Mouse (Mus musculus) spleen, adult 2 months (tissue): ENCODE results near the gene Tshb. TPM values are rescaled to one million over a fixed set of nuclear protein-coding genes. Genes with fewer than 3 reads are reported as not detected.

Experiments used
- DNase-seq, 2 experiments: peaks; one replicate each; pipeline versions ENCODE4 v3.0.0 to v3.0.0-alpha.2; 2012 to 2021; ENCODE audit warnings: low spot score in 2 of 2, low read depth in 1 of 2
- H3K27ac ChIP-seq: fragments of 200-500 bp; 2 replicates; pipeline ENCODE4 v1.5.1; 2012; ENCODE audit warnings: low read length, inconsistent platforms; ENCODE audit not compliant: insufficient read depth
- H3K27me3 ChIP-seq: fragments of 200-500 bp; 2 replicates; pipeline ENCODE4 v1.6.1; 2012; ENCODE audit warnings: mild to moderate bottlenecking, moderate library complexity, low read length, inconsistent platforms; ENCODE audit not compliant: control insufficient read depth, insufficient read depth
- H3K36me3 ChIP-seq: fragments of 200-500 bp; 2 replicates; pipeline ENCODE4 v1.6.1; 2012; ENCODE audit warnings: mild to moderate bottlenecking, low read length, inconsistent platforms; ENCODE audit not compliant: control insufficient read depth, insufficient read depth
- H3K4me1 ChIP-seq: fragments of 200-500 bp; 2 replicates; pipeline ENCODE4 v1.6.1; 2011; ENCODE audit warnings: inconsistent platforms; ENCODE audit not compliant: control insufficient read depth, insufficient read depth, insufficient read length
- H3K4me3 ChIP-seq: fragments of 200-500 bp; 2 replicates; pipeline ENCODE4 v1.5.1; 2011; ENCODE audit warnings: mild to moderate bottlenecking, inconsistent platforms; ENCODE audit not compliant: insufficient read depth, insufficient read length; ENCODE audit errors: extremely low read depth
- CTCF ChIP-seq: fragments of 200-500 bp; IDR thresholded peaks from 2 replicates; pipeline ENCODE4 v1.5.1; 2011; ENCODE audit warnings: mild to moderate bottlenecking, inconsistent platforms; ENCODE audit not compliant: insufficient read depth, insufficient read length, insufficient replicate concordance; ENCODE audit errors: extremely low read depth
- POLR2A ChIP-seq: fragments of 200-500 bp; IDR thresholded peaks from 2 replicates; pipeline ENCODE4 v1.6.1; 2011; ENCODE audit warnings: low read depth, low read length, inconsistent platforms
- WGBS: fragments of 180-500 bp; shearing (Covaris S2); methylation state at CpG from one replicate; pipeline ENCODE4 v1.1.7; 2018; 5-methylcytosine and 5-hydroxymethylcytosine counted together
- polyA plus RNA-seq: library from polyadenylated mRNA; depleted of rRNA; stranded (reverse); fragments of >200 nt; gene quantifications from 2 replicates; pipeline ENCODE4 v1.2.3, GENCODE M21; 2012

Gene Tshb
- polyA plus RNA-seq, 1 experiment, result not detected

DNA sequence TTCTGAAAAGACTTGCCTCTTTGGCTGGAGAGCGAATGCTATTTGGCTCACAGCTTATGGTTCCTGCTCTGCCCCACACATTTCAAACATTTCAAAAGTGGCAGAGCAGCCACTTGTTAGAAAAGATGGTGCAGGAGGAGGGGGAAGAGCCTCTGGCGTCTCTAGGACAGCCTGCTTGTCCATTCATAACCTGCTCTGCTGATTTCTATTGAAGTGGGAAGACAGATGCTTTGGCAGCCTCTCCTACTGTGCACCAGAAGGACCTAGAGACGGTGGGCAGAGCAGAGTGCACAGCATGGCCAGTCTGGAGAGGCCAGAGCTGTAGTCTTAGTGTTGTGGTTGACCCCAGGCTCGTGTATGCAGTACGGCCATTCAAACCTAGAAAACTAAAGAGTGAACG lies 43.6 kb downstream of the Tshb start:
- 59% methylated on average over 6 of the region's 6 CpGs for WGBS
- Histone ChIP-seq H3K4me3 (no peak overlapping the region), H3K27me3 (no peaks in the 10 kb centered on the region), H3K36me3 (no peaks in the 10 kb centered on the region), H3K4me1 (peaks cover 15% of the 10 kb centered on the region; the same call in 1 of the 2 replicates), H3K27ac (no peak overlapping the region)
- no peak for DNase-seq
- TF ChIP-seq CTCF, result no peak
- TF ChIP-seq POLR2A, result no peak

DNA sequence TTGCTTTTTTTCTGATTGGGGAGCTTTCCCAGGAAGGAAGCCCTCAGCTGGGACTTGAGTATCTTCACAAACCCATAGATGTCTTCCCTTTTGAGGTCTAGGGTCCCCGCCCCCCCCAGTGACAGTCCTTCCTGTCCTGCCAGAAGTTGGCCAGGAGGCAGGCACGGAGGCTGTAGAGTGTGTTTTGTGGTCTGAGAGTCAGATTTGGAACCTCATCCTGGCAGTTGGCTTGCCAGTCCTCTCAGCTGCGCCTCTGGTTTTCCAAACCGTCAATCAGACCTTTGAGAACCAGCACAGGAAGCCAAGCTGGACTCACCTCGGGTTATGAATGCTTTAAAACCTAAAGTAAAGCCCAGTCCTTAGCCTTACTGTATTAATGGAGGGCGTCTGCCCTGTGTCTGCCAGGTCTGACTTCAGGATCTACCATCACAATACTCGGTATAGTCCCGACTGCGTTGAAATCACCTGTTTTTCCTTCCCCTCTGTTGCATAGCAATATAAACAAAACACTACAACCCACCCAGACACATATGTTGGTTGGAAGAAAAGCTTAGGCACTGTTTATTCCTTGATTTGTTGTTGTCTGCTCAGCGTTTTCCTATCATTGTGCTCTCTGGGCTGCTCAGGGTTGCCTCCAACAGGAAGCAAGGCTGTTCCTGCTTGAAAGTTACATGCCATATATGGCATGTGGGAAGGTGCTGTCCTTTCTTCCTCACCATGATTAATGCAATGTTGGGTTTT lies 44.2 kb downstream of the Tshb start:
- H3K27ac ChIP-seq, result peak overlapping the region; percentile 30; the same call in 1 of the 2 replicates
- H3K4me3 ChIP-seq, result no peak overlapping the region
- TF ChIP-seq POLR2A, result no peak
- TF ChIP-seq CTCF, result no peak
- H3K36me3 ChIP-seq, result no peaks in the 10 kb centered on the region
- no peaks in the 10 kb centered on the region for H3K27me3 ChIP-seq
- no peak for DNase-seq
- 16% methylated on average over 10 of the region's 10 CpGs for WGBS
- peaks cover 20% of the 10 kb centered on the region; the same call in 1 of the 2 replicates for H3K4me1 ChIP-seq

DNA sequence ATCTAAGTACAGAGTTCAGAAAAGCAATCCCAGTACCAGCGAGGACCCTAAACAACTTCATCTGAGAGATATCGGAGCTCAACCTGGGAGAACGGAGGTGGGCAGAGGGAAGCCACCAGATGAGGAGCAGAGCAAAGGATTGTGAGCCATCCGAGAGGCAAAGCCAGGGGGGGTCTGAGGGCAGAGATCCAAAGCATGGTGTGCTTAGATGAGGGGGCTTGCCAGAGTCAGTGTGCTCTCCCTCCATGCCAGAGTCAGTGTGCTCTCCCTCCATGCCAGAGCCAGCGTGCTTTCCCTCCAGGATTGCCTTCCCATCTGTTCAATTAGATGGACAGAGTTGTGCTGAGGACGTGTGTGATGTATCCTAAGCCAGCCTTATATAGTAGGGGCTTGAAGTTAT lies 45.4 kb downstream of the Tshb start:
- Histone ChIP-seq H3K27ac (no peak overlapping the region), H3K4me1 (peaks cover 23% of the 10 kb centered on the region; the same call in 1 of the 2 replicates), H3K36me3 (no peaks in the 10 kb centered on the region), H3K4me3 (no peak overlapping the region), H3K27me3 (no peaks in the 10 kb centered on the region)
- DNase-seq, result no peak
- 80% methylated on average over 6 of the region's 6 CpGs for WGBS
- TF ChIP-seq POLR2A (no peak), CTCF (no peak)

DNA sequence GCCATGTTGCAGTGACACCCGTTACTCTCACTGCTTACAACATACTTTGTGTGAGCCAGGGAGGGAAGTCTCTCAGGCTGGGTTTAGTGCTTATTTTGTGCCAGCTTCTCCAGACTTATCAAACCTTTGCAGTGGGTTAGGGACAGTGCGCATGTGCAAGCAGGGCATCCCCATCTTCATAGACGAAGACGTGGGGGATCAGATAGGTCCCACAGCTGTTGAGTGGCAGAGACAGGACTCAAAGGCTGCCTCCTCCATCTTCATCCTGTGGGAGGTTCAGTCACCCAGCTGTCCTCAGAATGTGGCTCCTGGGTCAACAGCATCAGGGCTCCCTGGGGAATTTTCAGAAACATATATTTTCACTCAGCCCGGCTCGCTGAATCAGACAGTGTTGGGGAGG lies 46.1 kb downstream of the Tshb start:
- H3K4me3 ChIP-seq, result no peak overlapping the region
- no peaks in the 10 kb centered on the region for H3K36me3 ChIP-seq
- 30% methylated on average over 6 of the region's 6 CpGs for WGBS
- no peaks in the 10 kb centered on the region for H3K27me3 ChIP-seq
- no peak overlapping the region for H3K27ac ChIP-seq
- H3K4me1 ChIP-seq, result peaks cover 26% of the 10 kb centered on the region; the same call in 1 of the 2 replicates
- DNase-seq, result no peak
- no peak for TF ChIP-seq CTCF
- TF ChIP-seq POLR2A, result no peak

DNA sequence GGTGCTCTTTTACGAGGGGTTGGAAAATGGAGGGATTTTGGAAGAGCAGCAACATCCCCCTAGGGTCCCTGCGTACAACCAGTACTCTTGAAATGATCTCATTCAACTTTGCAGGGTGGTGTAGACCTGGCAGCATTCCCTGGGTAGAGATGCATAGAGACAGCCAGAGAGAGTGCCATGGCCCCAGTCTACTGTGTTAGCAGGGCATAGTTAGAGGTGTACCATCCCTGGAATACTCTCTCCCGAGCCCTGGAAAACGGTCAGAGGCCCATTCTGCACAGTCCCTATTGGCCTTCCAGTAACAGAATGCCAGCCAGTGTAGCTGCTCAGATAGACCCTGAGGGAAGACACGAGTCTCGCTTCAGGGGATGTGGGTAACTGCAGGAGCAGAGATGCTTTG lies 46.9 kb downstream of the Tshb start:
- Histone ChIP-seq H3K36me3 (no peaks in the 10 kb centered on the region), H3K4me1 (peaks cover 26% of the 10 kb centered on the region; the same call in 1 of the 2 replicates), H3K27ac (no peak overlapping the region), H3K27me3 (no peaks in the 10 kb centered on the region), H3K4me3 (no peak overlapping the region; the same call in 1 of the 2 replicates)
- TF ChIP-seq CTCF (no peak), POLR2A (no peak)
- 51% methylated on average over 6 of the region's 6 CpGs for WGBS
- no peak for DNase-seq

DNA sequence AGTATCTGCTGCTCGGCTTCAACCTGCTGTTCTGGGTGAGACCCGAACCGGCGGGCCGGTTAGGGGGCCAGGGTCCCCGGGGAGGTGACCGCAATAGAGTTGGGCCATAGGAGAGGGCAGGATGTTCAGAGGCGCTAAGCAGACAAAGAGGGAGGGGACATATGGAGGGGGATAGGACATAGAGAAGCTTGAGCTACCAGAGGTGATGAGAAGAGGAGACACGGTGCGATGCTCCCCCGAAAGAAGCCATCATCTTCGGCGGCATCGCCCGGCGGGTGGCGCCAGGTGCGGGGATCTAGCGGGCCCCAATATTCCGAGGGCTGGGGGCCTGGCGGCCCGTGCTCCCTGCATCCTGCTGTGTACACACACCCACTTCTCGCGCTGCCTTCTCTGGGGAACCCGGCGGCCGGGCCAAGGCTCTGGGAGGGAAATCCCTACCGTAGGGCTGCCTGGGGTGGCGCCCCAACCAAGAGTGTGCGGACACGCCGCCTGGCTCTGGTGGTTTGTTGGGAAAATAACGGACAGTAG lies 47.4 kb downstream of the Tshb start:
- Histone ChIP-seq H3K4me1 (peaks cover 26% of the 10 kb centered on the region; the same call in 1 of the 2 replicates), H3K27me3 (no peaks in the 10 kb centered on the region), H3K36me3 (no peaks in the 10 kb centered on the region), H3K27ac (no peak overlapping the region), H3K4me3 (peak overlapping the region; percentile 69)
- under 1% methylated on average over 33 of the region's 33 CpGs for WGBS
- DNase-seq, result peak in 1 of 2 experiments; percentile 54
- TF ChIP-seq POLR2A (no peak), CTCF (no peak)
